Mouse (Mus musculus): ENCODE measurements around the gene Zfp82.

DNA sequence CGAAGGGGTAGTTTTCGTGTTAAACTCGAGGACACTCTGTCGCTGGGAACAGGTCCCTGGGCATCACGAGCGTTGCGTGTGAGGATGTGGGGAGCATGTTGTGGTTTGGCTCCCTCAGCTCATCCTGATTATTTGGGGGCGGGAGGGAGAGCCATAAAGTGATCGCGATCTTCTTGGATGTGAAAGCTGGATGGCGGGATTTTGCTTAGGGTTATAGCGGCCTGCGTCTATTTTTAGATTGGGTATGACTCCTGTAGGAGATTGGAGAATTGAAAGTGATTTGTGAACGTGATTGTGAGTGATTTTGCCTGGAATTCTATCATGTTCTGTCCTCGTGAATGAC is 49.5 kb upstream of the Zfp82 start:
- TF ChIP-seq CTCF (IDR thresholded peaks at IDR 0.05; ENCODE audit: extremely low read depth, insufficient read depth, low read length): no peak
- no peak for TF ChIP-seq POLR2A (IDR thresholded peaks at IDR 0.05; ENCODE audit: extremely low read depth, insufficient read depth, low read length)
